Mouse (Mus musculus): Measurements from ENCODE around the gene Pfkp.
A peak's percentile ranks its signal among the peaks of the same experiment; 100 is the strongest.

Gene Pfkp

GRCm38 (mm10) chr13:6636976-6637375 lies 11.6 kb downstream of the Pfkp start:
- DNase-seq (ENCODE audit: low spot score in 2 of 2) = no peak

- DNase-seq (ENCODE audit: low spot score in 2 of 2) = no peak
Observed at GRCm38 (mm10) chr13:6636520-6636919, 12.1 kb downstream of the Pfkp start.

DNA sequence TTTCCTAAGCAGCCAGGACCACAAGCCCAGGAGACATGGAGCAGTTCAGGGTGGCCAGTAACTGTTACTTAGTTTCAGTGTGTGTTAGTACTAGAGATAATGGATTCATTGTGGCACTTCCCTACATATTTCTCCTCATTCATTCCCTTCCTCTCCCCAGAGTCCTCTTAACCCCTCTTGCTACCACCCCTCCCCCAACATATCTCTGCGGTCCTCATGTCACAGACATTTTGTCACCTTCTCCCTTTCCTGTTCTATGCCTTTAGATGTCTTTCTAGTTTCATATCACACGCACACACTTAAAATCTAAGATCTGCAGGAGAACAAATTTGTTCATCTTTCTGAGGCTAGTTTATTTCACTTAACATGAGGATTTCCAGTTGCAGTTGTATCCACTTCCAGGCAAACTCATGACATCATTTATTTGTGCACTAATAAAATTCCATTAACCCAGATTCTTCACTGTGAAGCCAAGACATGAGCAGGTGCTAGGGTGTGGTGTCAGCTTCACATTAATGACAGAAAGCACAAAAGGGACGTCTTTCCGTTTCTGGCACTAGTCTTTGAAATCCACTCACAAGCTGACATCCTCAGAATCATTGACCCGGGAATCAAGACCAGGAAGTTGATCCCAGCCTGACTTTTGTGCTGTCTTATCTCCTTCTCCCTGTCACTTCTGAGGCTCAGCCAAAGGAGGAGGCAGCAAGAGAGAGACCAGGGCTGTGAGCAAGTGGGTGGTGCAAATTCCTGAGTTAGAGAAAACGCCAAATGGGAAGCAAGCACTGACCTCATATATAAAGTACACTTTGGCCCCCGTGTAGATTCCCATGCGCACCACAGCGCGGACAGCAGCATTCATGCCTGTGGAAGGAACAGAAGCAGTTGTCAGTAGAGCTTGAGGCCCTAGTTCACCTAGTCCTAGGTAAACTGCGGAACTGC lies 13.2 kb downstream of the Pfkp start:
- no peak for DNase-seq (ENCODE audit: low spot score in 2 of 2)

DNA sequence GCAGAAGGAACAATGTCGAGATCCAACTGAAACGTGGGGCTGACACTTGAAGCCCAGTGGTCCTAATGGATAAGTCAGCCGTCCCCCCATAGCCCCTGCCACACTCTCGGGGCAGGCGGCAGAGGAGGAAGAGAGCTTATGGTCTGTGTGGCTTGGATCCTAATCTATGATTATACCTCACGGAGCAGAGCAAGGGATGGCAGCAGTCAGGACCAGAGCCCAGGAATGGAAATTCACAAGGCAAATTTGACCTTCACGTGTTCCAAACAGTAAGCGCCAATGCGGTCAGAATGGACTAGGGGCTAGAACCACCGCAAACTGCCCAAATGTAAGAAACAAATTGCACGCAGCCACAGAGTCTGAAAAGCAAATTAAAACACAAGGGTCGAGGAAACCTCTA lies 14.5 kb downstream of the Pfkp start:
- DNase-seq (ENCODE audit: low spot score in 2 of 2) = no peak

DNA sequence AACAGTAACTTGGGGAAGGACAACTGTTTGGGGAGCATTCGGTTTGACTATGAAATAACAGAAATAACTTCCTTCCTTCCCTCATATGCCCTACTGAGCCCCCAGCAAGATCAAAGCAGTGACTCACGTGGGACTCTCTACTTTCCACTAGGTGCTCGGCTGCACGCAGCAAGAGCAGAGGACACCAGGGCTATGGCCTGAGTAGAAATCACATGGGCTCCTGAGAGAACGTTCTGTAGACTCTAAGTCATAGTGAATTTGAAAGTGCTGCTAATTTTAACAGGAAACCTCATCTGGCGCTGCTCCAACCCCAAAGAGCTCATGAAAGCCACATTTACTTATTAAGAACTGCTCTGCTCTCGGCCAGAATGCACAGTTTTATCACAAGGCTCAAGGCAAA lies 15.1 kb downstream of the Pfkp start:
- DNase-seq (ENCODE audit: low spot score in 2 of 2) = peak in 1 of 2 experiments; percentile 58

DNA sequence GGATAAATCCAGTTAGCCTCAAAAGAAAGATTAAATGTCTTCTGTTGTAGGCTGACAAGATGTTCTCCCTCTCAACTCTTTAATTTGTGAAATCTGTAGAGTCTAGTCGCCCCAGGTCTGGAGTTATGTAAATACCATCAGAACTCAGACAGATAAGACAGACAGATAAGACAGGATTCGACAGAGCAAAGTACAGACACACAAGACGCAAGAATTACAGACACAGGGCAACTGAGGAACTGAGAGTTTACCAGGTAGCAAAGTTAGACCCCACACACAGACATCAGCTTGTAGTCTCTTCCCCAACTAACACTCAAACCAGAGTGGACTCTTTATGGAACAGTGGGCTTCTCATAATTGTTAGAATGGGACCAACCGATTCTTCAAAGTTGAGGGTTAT lies 15.6 kb downstream of the Pfkp start:
- no peak for DNase-seq (ENCODE audit: low spot score in 2 of 2)

DNA sequence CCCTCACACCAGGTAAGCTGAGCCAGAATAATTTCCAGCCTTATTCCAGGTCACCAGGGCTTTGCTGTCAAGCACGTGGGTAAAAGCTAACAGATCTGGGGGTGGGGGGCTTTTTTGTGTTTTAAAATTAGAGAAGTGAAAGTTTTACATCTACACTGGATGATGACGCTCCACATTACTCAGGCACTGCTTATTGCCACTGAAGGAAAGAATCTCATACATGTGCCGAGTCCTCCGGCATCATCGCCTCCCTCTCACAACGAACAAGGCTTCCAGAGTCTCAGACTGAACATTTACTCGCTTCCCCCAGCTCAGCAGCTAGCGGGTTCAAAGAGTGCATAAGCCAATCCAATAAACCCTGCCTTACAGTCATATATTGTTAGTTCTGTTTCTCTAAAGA lies 16.1 kb downstream of the Pfkp start:
- DNase-seq (ENCODE audit: low spot score in 2 of 2) = no peak

- DNase-seq (ENCODE audit: low spot score in 2 of 2) = no peak
Observed at GRCm38 (mm10) chr13:6631772-6632510, 16.6 kb downstream of the Pfkp start.

- DNase-seq (ENCODE audit: low spot score in 2 of 2) = no peak
Observed at GRCm38 (mm10) chr13:6630660-6631059, 17.9 kb downstream of the Pfkp start.

DNA sequence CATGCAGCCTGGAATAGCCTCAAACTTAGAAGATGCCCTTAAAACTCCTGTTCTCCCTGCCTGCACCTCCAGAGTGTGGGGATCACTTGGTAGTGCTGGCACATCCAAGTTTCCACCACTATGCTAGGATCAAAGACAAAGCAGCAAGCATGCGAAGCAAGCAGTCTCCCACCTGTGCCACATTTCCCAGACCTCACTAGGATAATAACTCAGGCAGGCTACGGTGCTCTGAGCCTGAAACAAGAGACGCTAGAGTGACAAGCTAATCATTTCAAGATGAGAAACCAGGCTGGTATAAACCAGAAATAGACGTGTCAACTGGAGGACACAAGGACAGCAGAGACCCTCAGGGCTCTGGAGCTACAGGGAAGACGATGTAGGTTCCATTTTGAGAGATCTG lies 18.6 kb downstream of the Pfkp start:
- DNase-seq (ENCODE audit: low spot score in 2 of 2) = no peak

DNA sequence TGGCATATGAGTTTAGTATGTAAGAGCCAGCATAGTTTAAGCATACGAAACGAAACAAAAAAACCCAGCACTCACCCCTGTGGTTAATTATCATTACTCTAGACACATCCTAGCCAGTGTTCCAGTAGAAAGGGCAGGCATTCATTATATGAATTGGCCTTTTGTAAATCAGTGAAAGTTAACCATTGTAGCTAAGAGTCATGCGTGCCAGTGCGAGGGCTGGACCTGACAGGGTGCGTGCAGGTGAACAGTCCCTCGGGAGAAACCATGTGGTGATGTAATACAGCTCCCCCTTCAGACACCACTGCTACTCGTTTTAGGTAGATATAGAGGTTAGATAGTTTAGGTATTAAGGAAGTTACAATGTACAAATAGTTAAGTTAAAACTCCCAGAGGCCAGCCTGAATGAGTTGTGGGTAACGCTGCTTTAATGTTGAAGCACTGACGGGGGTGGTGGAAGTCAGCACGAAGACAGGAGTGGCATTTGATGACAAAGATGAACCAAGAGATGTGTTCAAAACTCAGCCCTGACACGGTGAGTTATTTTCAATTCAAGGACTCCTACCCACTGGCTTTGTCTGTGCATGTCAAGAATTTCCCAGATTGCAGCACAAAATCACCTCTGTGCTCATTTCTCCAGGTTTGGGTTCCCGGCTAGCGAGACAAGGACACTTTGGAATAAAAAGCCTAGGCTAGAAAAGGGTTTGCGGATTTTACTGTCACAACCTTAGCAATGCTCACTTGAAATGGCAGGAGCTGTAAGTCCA lies 19.4 kb downstream of the Pfkp start:
- DNase-seq (ENCODE audit: low spot score in 2 of 2) = no peak

- no peak for DNase-seq (ENCODE audit: low spot score in 2 of 2)
Observed at GRCm38 (mm10) chr13:6628261-6628660, 20.3 kb downstream of the Pfkp start.

GRCm38 (mm10) chr13:6627352-6627751 lies 21.2 kb downstream of the Pfkp start:
- no peak for DNase-seq (ENCODE audit: low spot score in 2 of 2)

- no peak for DNase-seq (ENCODE audit: low spot score in 2 of 2)
Observed at GRCm38 (mm10) chr13:6626508-6627114, 22.0 kb downstream of the Pfkp start.

DNA sequence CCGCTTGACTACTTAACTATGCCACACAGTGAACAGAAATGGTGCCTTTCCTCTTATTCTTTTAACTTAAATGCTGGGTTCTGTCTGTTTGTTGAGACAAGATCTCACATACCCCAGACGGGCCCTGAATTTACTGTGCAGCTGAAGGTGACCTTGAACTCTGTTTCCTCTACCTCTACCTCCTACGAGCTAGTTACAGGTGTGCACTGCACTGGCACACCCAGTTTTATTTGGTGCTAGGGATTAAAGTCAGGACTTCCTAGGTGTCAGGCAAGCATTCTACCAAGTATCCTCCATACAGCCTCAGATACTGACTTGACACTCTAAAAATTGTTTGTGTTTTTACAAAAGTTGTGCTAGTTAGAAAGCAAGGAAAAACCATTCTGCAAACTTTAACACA lies 22.6 kb downstream of the Pfkp start:
- DNase-seq (ENCODE audit: low spot score in 2 of 2) = no peak

DNA sequence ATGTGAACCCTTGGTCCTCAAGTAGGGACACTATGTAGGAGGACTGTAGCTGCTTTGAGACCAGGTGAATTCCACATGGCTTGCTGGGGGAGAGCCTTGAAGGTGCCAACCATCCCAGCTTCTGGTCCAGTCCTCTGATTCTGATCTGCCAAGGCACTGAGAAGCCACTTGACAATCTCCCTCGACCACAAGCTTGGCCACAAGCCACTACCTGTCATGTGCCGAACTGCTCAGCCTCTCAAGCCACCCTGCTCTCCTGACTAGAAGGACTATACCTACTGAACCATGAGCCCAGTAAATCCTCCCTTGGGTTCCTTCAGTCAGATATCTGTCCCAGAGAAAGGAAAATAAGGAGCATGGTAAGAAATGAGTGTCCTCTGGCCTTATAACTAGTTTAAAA lies 24.0 kb downstream of the Pfkp start:
- DNase-seq (ENCODE audit: low spot score in 2 of 2) = no peak

DNA sequence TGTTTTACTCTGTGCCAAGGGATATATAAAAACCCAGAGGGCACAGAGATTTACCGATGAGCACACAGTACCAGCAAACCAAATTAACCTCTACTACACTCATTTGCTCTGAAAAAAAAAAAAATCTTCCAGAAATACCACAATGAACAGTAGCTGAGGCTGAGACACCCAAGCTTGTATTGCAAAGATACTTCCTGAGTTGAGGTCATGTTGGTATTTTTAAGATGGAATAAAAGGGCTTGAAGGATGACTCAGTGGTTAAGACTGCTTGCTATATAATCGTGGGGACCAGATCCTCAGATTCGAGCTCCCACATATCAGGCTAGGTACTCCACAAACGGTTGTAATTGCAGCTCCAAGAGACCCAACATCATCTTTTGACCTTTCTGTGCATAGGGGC lies 24.5 kb downstream of the Pfkp start:
- no peak for DNase-seq (ENCODE audit: low spot score in 2 of 2)

DNA sequence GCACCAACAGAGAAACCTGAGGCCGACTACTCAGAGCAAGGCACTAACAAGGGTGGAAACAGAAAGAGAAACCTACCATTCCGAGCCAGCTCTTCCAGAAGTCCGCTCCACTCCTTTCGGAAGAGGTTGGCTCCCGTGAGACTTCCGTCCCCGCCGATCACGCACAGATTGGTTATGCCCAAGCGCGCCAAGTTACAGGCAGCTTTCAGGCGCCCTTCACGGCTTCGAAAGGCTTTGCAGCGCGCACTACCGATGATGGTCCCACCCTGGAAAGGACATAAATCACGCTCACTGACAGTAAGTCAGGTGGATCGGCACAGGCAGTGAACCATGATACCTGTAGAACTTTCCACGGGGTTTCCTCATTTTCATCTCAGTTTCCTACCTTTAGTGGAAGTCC lies 26.7 kb downstream of the Pfkp start:
- DNase-seq (ENCODE audit: low spot score in 2 of 2) = no peak

GRCm38 (mm10) chr13:6620250-6620649 lies 28.3 kb downstream of the Pfkp start:
- DNase-seq (ENCODE audit: low spot score in 2 of 2) = no peak

DNA sequence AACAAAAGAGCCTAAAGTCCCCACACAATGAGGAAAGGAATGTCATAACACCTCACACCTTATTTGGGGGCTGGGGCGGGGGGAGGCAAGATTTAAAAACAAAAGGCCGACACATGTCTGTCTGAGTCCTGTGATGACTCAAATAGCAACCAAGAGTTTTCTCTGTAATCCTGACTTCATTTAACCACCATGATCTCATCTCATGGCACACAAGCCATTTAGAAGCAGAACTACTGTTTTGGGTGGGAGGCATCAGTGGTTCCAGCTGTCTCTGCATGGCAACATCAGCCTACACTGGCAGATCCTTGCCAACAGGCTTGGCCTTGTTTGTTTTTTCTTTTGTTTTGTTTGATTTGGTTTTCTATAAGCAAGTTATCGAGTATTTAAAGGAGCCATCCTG lies 29.9 kb downstream of the Pfkp start:
- DNase-seq (ENCODE audit: low spot score in 2 of 2) = no peak

DNA sequence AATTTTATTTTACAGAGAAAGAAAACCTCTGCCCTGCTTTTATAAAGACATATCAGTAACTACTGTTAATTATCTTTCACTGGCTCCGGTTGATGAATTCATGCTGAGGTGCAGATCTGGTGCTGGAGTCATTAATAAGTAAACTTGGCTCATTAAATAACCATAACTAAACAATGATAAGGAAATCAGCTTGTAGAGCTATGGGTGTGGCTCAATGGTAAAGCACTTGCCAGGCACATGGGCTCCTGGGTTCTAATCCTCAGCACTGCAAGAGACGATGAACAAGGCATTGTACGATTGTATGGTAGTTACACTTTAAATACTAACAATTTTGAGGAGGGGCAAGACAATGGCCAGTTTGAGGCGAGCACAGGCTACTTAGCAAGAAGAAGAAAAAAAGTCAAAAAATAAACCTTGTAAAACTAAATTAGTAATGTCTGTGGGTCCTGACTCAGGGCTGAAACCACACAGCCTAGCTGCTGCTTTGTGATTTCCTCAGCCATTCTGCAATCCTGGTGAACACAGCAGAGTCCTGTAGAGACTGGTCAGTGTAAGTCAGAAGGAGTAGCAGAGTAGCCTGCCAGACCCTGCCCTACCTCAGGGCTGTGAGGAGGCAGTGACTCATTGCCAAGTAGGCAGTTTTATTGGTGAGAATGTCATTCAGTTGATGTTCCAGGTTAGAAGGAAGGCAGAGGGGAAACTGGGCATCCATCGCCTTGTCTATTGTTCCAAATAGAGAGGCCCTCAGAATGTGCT lies 34.7 kb downstream of the Pfkp start:
- DNase-seq (ENCODE audit: low spot score in 2 of 2) = no peak

All from left cerebral cortex, adult 9 months (tissue).